Comparison of ENCODE assay signal across 21 mouse cellular contexts in genomic region chr9:107947241-107948194, GRCm38 (mm10). TPM values are rescaled to one million over a fixed set of nuclear protein-coding genes. Genes with fewer than 3 reads are reported as not detected.
A peak's percentile ranks its signal among the peaks of the same experiment; 100 is the strongest.
DNase-seq lines count a peak whose midpoint lies in the region; ATAC-seq and TF ChIP-seq lines count a peak whose summit lies in the region.
"Had no signal": no experiment of that assay in that cellular context is flagged by ENCODE, and none has a peak within 500 bp of the region (broad histone marks: within the 10 kb centered on the region; RNA-seq: fewer than 3 reads in every experiment).

No protein-coding gene starts in this region.

- no peak for TF ChIP-seq CTCF in midbrain, postnatal 0 days (IDR thresholded peaks at IDR 0.05)

- ATAC-seq in midbrain, postnatal 0 days (ENCODE audit: low FRiP score) = no peak
- no peak for ATAC-seq in midbrain, embryonic 11.5 days (ENCODE audit: low FRiP score)
- no peak for ATAC-seq in kidney, embryonic 16.5 days (ENCODE audit: low FRiP score, low TSS enrichment)
- ATAC-seq: forebrain, embryonic 14.5 days had no signal

- H3K4me1 ChIP-seq in midbrain, postnatal 0 days (ENCODE audit: insufficient read depth, low read length) = no peaks in the 10 kb centered on the region
- H3K4me1 ChIP-seq in midbrain, embryonic 11.5 days (ENCODE audit: control insufficient read depth, insufficient read depth, low read length) = peaks cover 10% of the 10 kb centered on the region
- peaks cover 14% of the 10 kb centered on the region for H3K4me1 ChIP-seq in kidney, embryonic 16.5 days (ENCODE audit: insufficient read depth, low read length)

- H3ac ChIP-seq in myocyte (ENCODE audit: control insufficient read depth, insufficient read length) = no peak overlapping the region

- no peak overlapping the region for H3K9ac ChIP-seq in midbrain, postnatal 0 days (replicated peaks; ENCODE audit: low read length, poor library complexity, severe bottlenecking)
- no peak overlapping the region for H3K9ac ChIP-seq in midbrain, embryonic 11.5 days (ENCODE audit: low read length)
- no peak overlapping the region for H3K9ac ChIP-seq in kidney, embryonic 16.5 days (replicated peaks; ENCODE audit: low read length)
- H3K9ac ChIP-seq: heart, embryonic 15.5 days; hindbrain, embryonic 15.5 days; midbrain, embryonic 12.5 days had no signal

- H3K27ac ChIP-seq in midbrain, postnatal 0 days (ENCODE audit: low read depth, low read length) = no peak overlapping the region
- H3K27ac ChIP-seq in midbrain, embryonic 11.5 days (ENCODE audit: low read depth, low read length) = no peak overlapping the region
- no peak overlapping the region for H3K27ac ChIP-seq in kidney, embryonic 16.5 days (ENCODE audit: low read length)
- H3K27ac ChIP-seq: heart, embryonic 15.5 days; hindbrain, embryonic 15.5 days; kidney, postnatal 0 days; midbrain, embryonic 12.5 days had no signal

- peaks cover 12% of the 10 kb centered on the region for H3K79me2 ChIP-seq in myocyte (ENCODE audit: control insufficient read depth, insufficient read depth)

- 92% methylated on average over 31 of the region's 31 CpGs for WGBS in midbrain, postnatal 0 days
- WGBS in midbrain, embryonic 11.5 days = 92% methylated on average over 31 of the region's 31 CpGs
- 89% methylated on average over 31 of the region's 31 CpGs for WGBS in kidney, embryonic 16.5 days

- peak; percentile 51 for DNase-seq in gastrocnemius, adult 18-20 months (ENCODE audit: low spot score)
- DNase-seq in gastrocnemius, postnatal 10 days = no peak
- peak; percentile 44 for DNase-seq in midbrain, postnatal 0 days (ENCODE audit: low spot score)
- DNase-seq in midbrain, embryonic 11.5 days (ENCODE audit: low spot score, missing footprints) = no peak
- DNase-seq in cerebellum, postnatal 14 days = peak; percentile 47 to 69
- no peak for DNase-seq in kidney, adult 18-20 months

- no peaks in the 10 kb centered on the region for H3K9me3 ChIP-seq in midbrain, postnatal 0 days (ENCODE audit: low read length)
- H3K9me3 ChIP-seq in midbrain, embryonic 11.5 days (ENCODE audit: control insufficient read depth, low read length) = no peaks in the 10 kb centered on the region
- no peaks in the 10 kb centered on the region for H3K9me3 ChIP-seq in kidney, embryonic 16.5 days (ENCODE audit: low read length)
- H3K9me3 ChIP-seq: G1E; heart, embryonic 15.5 days; hindbrain, embryonic 15.5 days; midbrain, embryonic 12.5 days had no signal

- H3K27me3 ChIP-seq in midbrain, postnatal 0 days (ENCODE audit: insufficient read depth, low read length) = no peaks in the 10 kb centered on the region
- no peaks in the 10 kb centered on the region for H3K27me3 ChIP-seq in midbrain, embryonic 11.5 days (ENCODE audit: control insufficient read depth, insufficient read depth, low read length)
- H3K27me3 ChIP-seq in myocyte (ENCODE audit: control insufficient read depth, insufficient read depth, insufficient read length) = no peaks in the 10 kb centered on the region
- H3K27me3 ChIP-seq in kidney, embryonic 16.5 days (ENCODE audit: insufficient read depth, low read length) = no peaks in the 10 kb centered on the region
- H3K27me3 ChIP-seq: heart, embryonic 15.5 days; hindbrain, embryonic 15.5 days; midbrain, embryonic 12.5 days had no signal

- no peak overlapping the region for H3K4me2 ChIP-seq in midbrain, postnatal 0 days (ENCODE audit: low read depth, low read length, poor library complexity, severe bottlenecking)
- H3K4me2 ChIP-seq in midbrain, embryonic 11.5 days = no peak overlapping the region
- peak overlapping the region; percentile 69 for H3K4me2 ChIP-seq in myocyte (ENCODE audit: low read depth)
- no peak overlapping the region for H3K4me2 ChIP-seq in kidney, embryonic 16.5 days (replicated peaks; ENCODE audit: low read depth, low read length)
- H3K4me2 ChIP-seq: heart, embryonic 15.5 days; hindbrain, embryonic 15.5 days; midbrain, embryonic 12.5 days had no signal

- peaks cover 29% of the 10 kb centered on the region for H3K36me3 ChIP-seq in midbrain, postnatal 0 days (ENCODE audit: insufficient read depth, low read length)
- H3K36me3 ChIP-seq in midbrain, embryonic 11.5 days (ENCODE audit: control insufficient read depth, insufficient read depth, low read length) = no peaks in the 10 kb centered on the region
- H3K36me3 ChIP-seq in myocyte (ENCODE audit: control insufficient read depth, insufficient read depth) = no peaks in the 10 kb centered on the region
- H3K36me3 ChIP-seq in kidney, embryonic 16.5 days (ENCODE audit: insufficient read depth, low read length) = no peaks in the 10 kb centered on the region
- H3K36me3 ChIP-seq: heart, embryonic 15.5 days; hindbrain, embryonic 15.5 days had no signal

- peak; percentile 40 for TF ChIP-seq POLR2A in myocyte (IDR thresholded peaks at IDR 0.05; ENCODE audit: insufficient read length, low read depth)

- no peak overlapping the region for H3K4me3 ChIP-seq in midbrain, postnatal 0 days (ENCODE audit: low read depth, low read length)
- H3K4me3 ChIP-seq in midbrain, embryonic 11.5 days (ENCODE audit: low read depth, low read length) = no peak overlapping the region
- H3K4me3 ChIP-seq in myocyte = no peak overlapping the region
- no peak overlapping the region for H3K4me3 ChIP-seq in kidney, embryonic 16.5 days (ENCODE audit: low read length)
- H3K4me3 ChIP-seq: heart, embryonic 15.5 days; hindbrain, embryonic 15.5 days; midbrain, embryonic 12.5 days had no signal

TF ChIP-seq in myocyte, 11 proteins besides CTCF, POLR2A, EP300 and RAD21:
- TF ChIP-seq USF1 (IDR thresholded peaks at IDR 0.05; ENCODE audit: low read depth) = no peak
- TF ChIP-seq MYOD1 (IDR thresholded peaks at IDR 0.05; ENCODE audit: control insufficient read depth in 1 of 3, insufficient read length in 2 of 3, low read depth in 2 of 3) = peak in 2 of 3 experiments; percentile 62 to 76
- TF ChIP-seq MYOG (IDR thresholded peaks at IDR 0.05; ENCODE audit: control insufficient read depth in 1 of 3, insufficient read depth in 1 of 3, insufficient read length in 2 of 3, low read depth in 2 of 3) = peak in 1 of 3 experiments; percentile 32
- no peak for TF ChIP-seq SRF (IDR thresholded peaks at IDR 0.05; ENCODE audit: control insufficient read depth, insufficient read length, low read depth)
- TF ChIP-seq MAX (IDR thresholded peaks at IDR 0.05; ENCODE audit: low read depth) = no peak
- TF ChIP-seq TCF3 (IDR thresholded peaks at IDR 0.05; ENCODE audit: insufficient read length, low read depth) = peak; percentile 32
- no peak for TF ChIP-seq POLR2AphosphoS2 (IDR thresholded peaks at IDR 0.05; ENCODE audit: insufficient read length, low read depth)
- TF ChIP-seq CEBPB (IDR thresholded peaks at IDR 0.05; ENCODE audit: insufficient read depth, poor library complexity, severe bottlenecking) = no peak
- TF ChIP-seq E2F4 (IDR thresholded peaks at IDR 0.05; ENCODE audit: insufficient read depth) = no peak
- no peak for TF ChIP-seq TCF12 (IDR thresholded peaks at IDR 0.05; ENCODE audit: insufficient read depth, poor library complexity, severe bottlenecking)
- no peak for TF ChIP-seq REST (IDR thresholded peaks at IDR 0.05; ENCODE audit: insufficient read depth, insufficient read length)
TF ChIP-seq in myocyte: peak in this region for 3.

RNA-seq across cellular contexts. Expression of gene Traip, which starts 2.4 kb away (rescaled TPM):
- under 1 TPM; 0.27 to 0.62 TPM for total RNA-seq in gastrocnemius, adult 18-20 months (2021)
- 1 to 10 TPM; 1.6 to 2.2 TPM for total RNA-seq in gastrocnemius, postnatal 10 days (2021)
- 9.0 and 11.4 TPM in 2 replicates for total RNA-seq in midbrain, postnatal 0 days (2014; rRNA removed)
- 11.6 and 12.0 TPM in 2 replicates for polyA plus RNA-seq in midbrain, postnatal 0 days (2015; fragmentation: Nextera tagmentation; extraction: Ambion mirVana)
- 27.7 and 37.2 TPM in 2 replicates for polyA plus RNA-seq in midbrain, embryonic 11.5 days (2014; fragmentation: Nextera tagmentation; extraction: Ambion mirVana)
- polyA plus RNA-seq in myocyte (2012; fragmentation: generic; extraction: Trizol) = 4.7 TPM
- 23.3 and 24.5 TPM in 2 replicates for polyA plus RNA-seq in kidney, embryonic 16.5 days (2015; fragmentation: Nextera tagmentation; extraction: Ambion mirVana)

RNA-seq across cellular contexts. Expression of gene Camkv, which starts 12.0 kb away (rescaled TPM):
- total RNA-seq in gastrocnemius, adult 18-20 months (2021) = under 1 TPM; 0.26 to 0.34 TPM
- total RNA-seq in gastrocnemius, postnatal 10 days (2021) = under 1 TPM; 0.80 to 0.86 TPM
- total RNA-seq in midbrain, postnatal 0 days (2014; rRNA removed) = 133 and 153 TPM in 2 replicates
- polyA plus RNA-seq in midbrain, postnatal 0 days (2015; fragmentation: Nextera tagmentation; extraction: Ambion mirVana) = 136 and 149 TPM in 2 replicates
- 6.3 and 6.7 TPM in 2 replicates for polyA plus RNA-seq in midbrain, embryonic 11.5 days (2014; fragmentation: Nextera tagmentation; extraction: Ambion mirVana)
- polyA plus RNA-seq in myocyte (2012; fragmentation: generic; extraction: Trizol) = 0.06 TPM
- 2.0 and 2.2 TPM in 2 replicates for polyA plus RNA-seq in kidney, embryonic 16.5 days (2015; fragmentation: Nextera tagmentation; extraction: Ambion mirVana)
- total RNA-seq: liver, adult 2 months had no signal
- polyA plus RNA-seq: G1E; liver, adult 2 months had no signal

RNA-seq across cellular contexts. Expression of gene Actl11, which starts 19.2 kb away (rescaled TPM):
- total RNA-seq in gastrocnemius, adult 18-20 months (2021) = not detected
- total RNA-seq in gastrocnemius, postnatal 10 days (2021) = not detected
- 0.05 TPM in 1 of 2 replicates, not detected in the other for total RNA-seq in midbrain, postnatal 0 days (2014; rRNA removed)
- not detected in 2 replicates for polyA plus RNA-seq in midbrain, postnatal 0 days (2015; fragmentation: Nextera tagmentation; extraction: Ambion mirVana)
- polyA plus RNA-seq in midbrain, embryonic 11.5 days (2014; fragmentation: Nextera tagmentation; extraction: Ambion mirVana) = not detected in 2 replicates
- polyA plus RNA-seq in myocyte (2012; fragmentation: generic; extraction: Trizol) = not detected
- polyA plus RNA-seq in kidney, embryonic 16.5 days (2015; fragmentation: Nextera tagmentation; extraction: Ambion mirVana) = not detected in 2 replicates
- total RNA-seq: gastrocnemius, postnatal 4 days; liver, adult 2 months had no signal
- polyA plus RNA-seq: embryonic facial prominence, embryonic 11.5 days; forebrain, embryonic 14.5 days; G1E; heart, embryonic 15.5 days; hindbrain, embryonic 15.5 days; kidney, postnatal 0 days; liver, adult 2 months; lung, embryonic 16.5 days; midbrain, embryonic 12.5 days; neural tube, embryonic 11.5 days; spleen, adult 2 months had no signal

RNA-seq across cellular contexts. Expression of gene Uba7, which starts 27.8 kb away (rescaled TPM):
- 1 to 10 TPM; 2.6 to 2.8 TPM for total RNA-seq in gastrocnemius, adult 18-20 months (2021)
- total RNA-seq in gastrocnemius, postnatal 10 days (2021) = 1 to 10 TPM; 4.4 to 6.5 TPM
- total RNA-seq in midbrain, postnatal 0 days (2014; rRNA removed) = 1.9 and 4.2 TPM in 2 replicates
- polyA plus RNA-seq in midbrain, postnatal 0 days (2015; fragmentation: Nextera tagmentation; extraction: Ambion mirVana) = 5.0 and 5.7 TPM in 2 replicates
- polyA plus RNA-seq in midbrain, embryonic 11.5 days (2014; fragmentation: Nextera tagmentation; extraction: Ambion mirVana) = 5.5 and 7.5 TPM in 2 replicates
- polyA plus RNA-seq in myocyte (2012; fragmentation: generic; extraction: Trizol) = 1.2 TPM
- 20.2 and 22.2 TPM in 2 replicates for polyA plus RNA-seq in kidney, embryonic 16.5 days (2015; fragmentation: Nextera tagmentation; extraction: Ambion mirVana)

RNA-seq across cellular contexts. Expression of gene Gm20661, which starts 35.3 kb away (rescaled TPM):
- not detected for total RNA-seq in gastrocnemius, adult 18-20 months (2021)
- under 1 TPM; 0.47 to 0.59 TPM for total RNA-seq in gastrocnemius, postnatal 10 days (2021)
- 0.55 TPM in 1 of 2 replicates, not detected in the other for total RNA-seq in midbrain, postnatal 0 days (2014; rRNA removed)
- polyA plus RNA-seq in midbrain, postnatal 0 days (2015; fragmentation: Nextera tagmentation; extraction: Ambion mirVana) = 0.33 and 0.48 TPM in 2 replicates
- polyA plus RNA-seq in midbrain, embryonic 11.5 days (2014; fragmentation: Nextera tagmentation; extraction: Ambion mirVana) = 0.74 and 1.2 TPM in 2 replicates
- not detected for polyA plus RNA-seq in myocyte (2012; fragmentation: generic; extraction: Trizol)
- 5.3 and 7.5 TPM in 2 replicates for polyA plus RNA-seq in kidney, embryonic 16.5 days (2015; fragmentation: Nextera tagmentation; extraction: Ambion mirVana)
- total RNA-seq: liver, adult 2 months had no signal
- polyA plus RNA-seq: testis, adult 2 months had no signal

Comparison
In these comparisons a context has a peak if more than half of its experiments do, and no peak if none do; other contexts are left out.
1. DNase-seq: peak in gastrocnemius, adult 18-20 months (single experiment), midbrain, postnatal 0 days (single experiment) and cerebellum, postnatal 14 days (2 of 2); none in gastrocnemius, postnatal 10 days (single experiment), midbrain, embryonic 11.5 days (single experiment) and kidney, adult 18-20 months (single experiment).
2. RNA of gene Camkv, which starts 12.0 kb away (polyA plus RNA-seq): 136 to 149 TPM in midbrain, postnatal 0 days; 6.3 to 6.7 TPM in midbrain, embryonic 11.5 days, 2.0 to 2.2 TPM in kidney, embryonic 16.5 days and 0.06 TPM in myocyte (single experiment); every median in the first group is over 10 times any median in the second.